Mouse (Mus musculus) liver, embryonic 14.5 days (tissue): ENCODE results near the gene Atp6v1b1. TPM values are rescaled to one million over a fixed set of nuclear protein-coding genes. Genes with fewer than 3 reads are reported as not detected.

ENCODE experiments used
- ATAC-seq: fragments of 200-750 bp; cut with Nextera tagmentation; 2 replicates; pipeline ENCODE4 v1.8.0; 2017; ENCODE audit warnings: moderate number of reproducible peaks, mild to moderate bottlenecking, moderate library complexity; ENCODE audit not compliant: insufficient read depth
- DNase-seq, 3 experiments: peaks; one replicate each; pipeline ENCODE4 v3.0.0-alpha.2; 2012 to 2013; ENCODE audit warnings: low read depth in 3 of 3, low spot score in 3 of 3
- H3K27ac ChIP-seq: fragments of 300-500 bp; sonication (generic); 2 replicates; pipeline ENCODE4 v1.5.1; 2014; ENCODE audit warnings: moderate library complexity, mild to moderate bottlenecking, control low read depth, inconsistent platforms
- H3K27me3 ChIP-seq: fragments of 300-500 bp; sonication (generic); 2 replicates; pipeline ENCODE4 v1.6.1; 2014; ENCODE audit warnings: mild to moderate bottlenecking, low read length, moderate library complexity; ENCODE audit not compliant: control insufficient read depth, insufficient read depth
- H3K36me3 ChIP-seq: fragments of 300-500 bp; sonication (generic); replicated peaks from 2 replicates; pipeline ENCODE4 v1.6.1; 2014; ENCODE audit warnings: low read depth; ENCODE audit not compliant: control insufficient read depth, insufficient read depth
- H3K4me1 ChIP-seq, 2 experiments: fragments of 200-500 bp in 1 of 2; fragments of 300-500 bp in 1 of 2; sonication (generic) in 1 of 2; replicated peaks; 2 replicates each; pipeline ENCODE4 v1.6.1; 2012 to 2014; ENCODE audit warnings: antibody characterized with exemption in 1 of 2, inconsistent platforms in 1 of 2, low read length in 1 of 2; ENCODE audit not compliant: control insufficient read depth in 2 of 2, insufficient read depth in 2 of 2
- H3K4me2 ChIP-seq: fragments of 300-500 bp; sonication (generic); 2 replicates; pipeline ENCODE4 v1.6.1; 2014; ENCODE audit warnings: low read depth, mild to moderate bottlenecking, control low read depth, moderate library complexity
- H3K4me3 ChIP-seq, 2 experiments: fragments of 200-500 bp in 1 of 2; fragments of 300-500 bp in 1 of 2; sonication (generic) in 1 of 2; 2 replicates each; pipeline ENCODE4 v1.5.1; 2012 to 2014; ENCODE audit warnings: low read depth in 2 of 2, low read length in 2 of 2, mild to moderate bottlenecking in 2 of 2, control low read depth in 1 of 2, inconsistent platforms in 1 of 2, moderate library complexity in 1 of 2; ENCODE audit not compliant: insufficient read depth in 1 of 2
- H3K9ac ChIP-seq: fragments of 300-500 bp; sonication (generic); replicated peaks from 2 replicates; pipeline ENCODE4 v1.6.1; 2014; ENCODE audit warnings: mild to moderate bottlenecking, control low read depth, moderate library complexity
- H3K9me3 ChIP-seq: fragments of 300-500 bp; sonication (generic); 2 replicates; pipeline ENCODE4 v1.6.1; 2016; ENCODE audit warnings: low read length, mixed read lengths; ENCODE audit not compliant: control insufficient read depth
- CTCF ChIP-seq: IDR thresholded peaks from 2 replicates; pipeline ENCODE4 v1.5.1; 2016; ENCODE audit warnings: antibody characterized with exemption, low read depth, control low read depth
- EP300 ChIP-seq: IDR thresholded peaks from 2 replicates; pipeline ENCODE4 v1.6.1; 2016; ENCODE audit warnings: antibody characterized with exemption, low read depth
- WGBS: fragments of 180-500 bp; shearing (Covaris S2); extraction: QIAGEN DNeasy Blood & Tissue Kit; methylation state at CpG from one replicate; pipeline ENCODE4 v1.1.7; 2014; ENCODE audit not compliant: insufficient replicate concordance; 5-methylcytosine and 5-hydroxymethylcytosine counted together
- polyA plus RNA-seq, 2 experiments: library from polyadenylated mRNA; depleted of rRNA in 1 of 2; stranded (reverse) in 1 of 2; unstranded in 1 of 2; fragments of >200 nt; fragmentation: Nextera tagmentation in 1 of 2; extraction: Ambion mirVana in 1 of 2; gene quantifications; 2 replicates each; pipeline versions ENCODE4 v1.2.1 to v1.2.3; 2012 to 2014

Atp6v1b1 gene
- polyA plus RNA-seq, 2 experiments: 0.02 TPM; not detected in 1

DNA sequence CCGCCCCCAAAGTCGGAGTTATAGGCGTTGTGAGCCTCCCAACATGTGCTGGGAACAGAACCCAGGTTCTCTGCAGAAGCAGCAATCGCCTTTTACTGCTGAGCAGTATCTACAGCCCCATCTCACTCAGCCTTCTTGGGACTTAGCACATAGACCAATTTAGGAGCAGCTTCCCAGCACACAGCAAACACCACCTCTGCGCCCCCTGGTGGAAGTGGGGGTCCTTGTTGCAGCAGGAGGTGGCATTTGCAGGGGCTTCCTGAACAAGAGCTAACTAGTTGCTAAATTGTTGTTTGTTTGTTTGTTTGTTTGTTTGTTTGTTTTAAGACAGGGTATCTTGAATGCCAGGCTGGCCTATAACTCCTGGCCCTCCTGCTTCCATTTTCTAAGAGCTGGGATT is 11.7 kb upstream of the Atp6v1b1 start:
- Histone ChIP-seq H3K36me3 (no peaks in the 10 kb centered on the region), H3K4me3 (no peak overlapping the region), H3K27ac (no peak overlapping the region), H3K4me1 (no peaks in the 10 kb centered on the region), H3K9ac (no peak overlapping the region), H3K9me3 (no peaks in the 10 kb centered on the region), H3K4me2 (no peak overlapping the region), H3K27me3 (no peaks in the 10 kb centered on the region)
- ATAC-seq (no peak), DNase-seq (peak in 1 of 3 experiments; percentile 31)
- TF ChIP-seq EP300 (no peak), CTCF (peak; percentile 86)
- 11% methylated on average over 5 of the region's 5 CpGs for WGBS

DNA sequence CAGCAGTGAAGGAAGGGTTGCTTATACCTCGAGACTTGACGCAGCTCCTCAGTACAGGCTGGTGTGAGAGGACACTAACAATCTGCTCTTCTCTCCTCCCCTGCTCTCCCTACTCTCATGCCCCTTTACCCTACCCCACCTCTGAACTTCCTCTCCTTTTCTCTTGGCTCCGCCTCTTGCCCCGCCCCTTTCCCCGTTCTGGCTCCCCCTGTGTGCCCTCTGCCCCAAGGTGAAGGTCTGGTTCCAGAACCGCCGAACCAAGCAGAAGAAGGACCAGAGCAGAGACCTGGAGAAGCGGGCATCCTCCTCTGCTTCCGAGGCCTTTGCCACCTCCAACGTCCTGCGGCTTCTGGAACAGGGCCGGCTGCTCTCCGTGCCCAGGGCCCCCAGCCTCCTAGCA is 5.5 kb upstream of the Atp6v1b1 start:
- 22% methylated on average over 13 of the region's 13 CpGs for WGBS
- Histone ChIP-seq H3K27ac (no peak overlapping the region), H3K9me3 (no peaks in the 10 kb centered on the region), H3K9ac (no peak overlapping the region), H3K4me2 (no peak overlapping the region), H3K27me3 (no peaks in the 10 kb centered on the region), H3K36me3 (no peaks in the 10 kb centered on the region), H3K4me1 (no peaks in the 10 kb centered on the region), H3K4me3 (no peak overlapping the region)
- no peak for TF ChIP-seq CTCF
- no peak for TF ChIP-seq EP300
- ATAC-seq (no peak), DNase-seq (no peak)

GRCm38 (mm10) chr6:83738596-83738995 is 4.2 kb upstream of the Atp6v1b1 start:
- WGBS: 26% methylated on average over 6 of the region's 6 CpGs
- no peak for ATAC-seq
- Histone ChIP-seq H3K4me2 (no peak overlapping the region), H3K4me3 (no peak overlapping the region), H3K27me3 (no peaks in the 10 kb centered on the region), H3K36me3 (no peaks in the 10 kb centered on the region), H3K9me3 (no peaks in the 10 kb centered on the region), H3K4me1 (no peaks in the 10 kb centered on the region), H3K9ac (no peak overlapping the region), H3K27ac (no peak overlapping the region)
- DNase-seq: no peak
- no peak for TF ChIP-seq CTCF
- no peak for TF ChIP-seq EP300

DNA sequence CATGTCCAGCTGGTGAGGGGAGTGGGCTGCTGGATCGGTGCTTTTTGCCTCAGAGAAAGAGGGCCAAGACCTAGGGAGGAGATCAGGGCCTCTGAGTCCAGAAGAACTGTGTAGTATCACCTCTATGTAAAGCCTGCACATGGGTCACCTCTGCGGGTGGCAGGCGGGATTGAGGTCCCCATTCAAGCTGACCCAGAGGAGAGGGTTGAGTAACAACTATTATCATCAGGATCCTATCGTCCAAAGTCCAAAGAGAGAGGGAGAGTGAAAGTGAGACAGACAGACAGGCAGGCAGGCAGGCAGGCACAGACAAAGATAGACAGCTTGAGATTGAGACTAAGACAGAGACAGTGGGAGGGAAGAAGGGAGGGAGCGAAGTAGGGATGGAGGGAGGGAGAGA is 422 bp downstream of the Atp6v1b1 start:
- no peak overlapping the region for H3K27ac ChIP-seq
- 50% methylated on average over 5 of the region's 5 CpGs for WGBS

DNA sequence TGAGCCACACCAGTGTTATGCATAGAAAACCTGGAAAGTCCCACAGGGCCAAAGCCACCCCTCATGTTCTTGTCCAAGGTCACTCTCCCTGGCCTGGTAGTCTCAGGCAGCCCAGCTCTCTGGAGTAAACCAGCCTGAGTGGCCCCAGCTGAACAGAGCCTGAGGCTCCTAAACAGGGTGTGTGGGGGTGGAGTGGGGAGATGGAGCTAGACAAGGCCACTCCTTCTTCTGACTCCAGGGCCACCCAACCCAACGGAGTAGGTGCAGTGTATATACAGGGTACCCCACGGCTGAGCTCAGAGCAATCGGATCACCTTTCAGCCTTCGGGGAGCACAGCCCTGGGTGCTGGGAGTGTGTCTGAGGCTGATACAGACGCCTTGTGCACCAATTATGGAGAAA is 1.3 kb downstream of the Atp6v1b1 start:
- Histone ChIP-seq H3K36me3 (no peaks in the 10 kb centered on the region), H3K4me1 (no peaks in the 10 kb centered on the region), H3K9ac (no peak overlapping the region), H3K9me3 (no peaks in the 10 kb centered on the region), H3K27me3 (no peaks in the 10 kb centered on the region), H3K4me2 (no peak overlapping the region), H3K27ac (no peak overlapping the region), H3K4me3 (no peak overlapping the region)
- no peak for TF ChIP-seq CTCF
- TF ChIP-seq EP300: no peak
- 45% methylated on average over 5 of the region's 5 CpGs for WGBS
- ATAC-seq: no peak
- no peak for DNase-seq

More for the DNA sequence above, 422 bp downstream of the Atp6v1b1 start:
- no peak; the same call in 1 of the 2 replicates for ATAC-seq
- Histone ChIP-seq H3K27me3 (no peaks in the 10 kb centered on the region), H3K9ac (no peak overlapping the region), H3K9me3 (no peaks in the 10 kb centered on the region), H3K36me3 (no peaks in the 10 kb centered on the region), H3K4me1 (no peaks in the 10 kb centered on the region), H3K4me3 (no peak overlapping the region), H3K4me2 (no peak overlapping the region)
- TF ChIP-seq CTCF (no peak), EP300 (no peak)
- DNase-seq: no peak
